Mouse (Mus musculus): ENCODE data around the gene Fbxw4.
"Not testable (repeated sequence)": the region's sequence is repeated elsewhere in the genome, so short reads cannot be mapped to it uniquely, and the experiment has no call there.

Gene Fbxw4

GRCm38 (mm10) chr19:45575632-45576001 is 84.5 kb downstream of the Fbxw4 start:
- DNase-seq, result no peak

GRCm38 (mm10) chr19:45574941-45575631 is 85.0 kb downstream of the Fbxw4 start:
- DNase-seq, result no peak

- no peak for DNase-seq
Observed at GRCm38 (mm10) chr19:45574339-45574898, 85.7 kb downstream of the Fbxw4 start.

- DNase-seq, result peak; percentile 81 to 87
Observed at GRCm38 (mm10) chr19:45573861-45574267, 86.2 kb downstream of the Fbxw4 start.

- no peak for DNase-seq
Observed at GRCm38 (mm10) chr19:45573033-45573432, 87.1 kb downstream of the Fbxw4 start.

- DNase-seq, result no peak
Observed at GRCm38 (mm10) chr19:45567367-45567766, 92.7 kb downstream of the Fbxw4 start.

GRCm38 (mm10) chr19:45565925-45566715 is 94.0 kb downstream of the Fbxw4 start:
- DNase-seq, result peak; percentile 44 to 70

GRCm38 (mm10) chr19:45560153-45560890 is 99.8 kb downstream of the Fbxw4 start, which contains the start of the genes Poll and Gm17018:
Gene Poll (minus strand): TSS chr19:45560531.
Gene Gm17018 (plus strand): TSS chr19:45560615.
- DNase-seq, result peak; percentile 84 to 89

- no peak for DNase-seq
Observed at GRCm38 (mm10) chr19:45554136-45554535, 106.0 kb downstream of the Fbxw4 start.

GRCm38 (mm10) chr19:45552187-45552586 is 107.9 kb downstream of the Fbxw4 start:
- no peak for DNase-seq

GRCm38 (mm10) chr19:45549948-45550347 is 110.2 kb downstream of the Fbxw4 start:
- no peak for DNase-seq

GRCm38 (mm10) chr19:45549128-45549915 is 110.8 kb downstream of the Fbxw4 start:
- DNase-seq, result no peak

- DNase-seq, result not testable (repeated sequence)
Observed at GRCm38 (mm10) chr19:45548196-45548595, 111.9 kb downstream of the Fbxw4 start.

- peak; percentile 89 to 92 for DNase-seq
Observed at GRCm38 (mm10) chr19:45544925-45545321, 115.2 kb downstream of the Fbxw4 start.

- DNase-seq, result peak in 1 of 2 experiments; percentile 51
Observed at GRCm38 (mm10) chr19:45544152-45544924, 115.8 kb downstream of the Fbxw4 start.

- no peak for DNase-seq
Observed at GRCm38 (mm10) chr19:45542061-45542460, 118.1 kb downstream of the Fbxw4 start.

- peak; percentile 56 to 61 for DNase-seq
Observed at GRCm38 (mm10) chr19:45541409-45542041, 118.6 kb downstream of the Fbxw4 start.

GRCm38 (mm10) chr19:45540657-45541408 is 119.3 kb downstream of the Fbxw4 start:
- DNase-seq, result peak in 1 of 2 experiments; percentile 43

- DNase-seq, result peak; percentile 65 to 79
Observed at GRCm38 (mm10) chr19:45537505-45537904, 122.6 kb downstream of the Fbxw4 start.

- no peak for DNase-seq
Observed at GRCm38 (mm10) chr19:45535929-45536328, 124.2 kb downstream of the Fbxw4 start.
